Mouse (Mus musculus) hindbrain, embryonic 14.5 days (tissue): ENCODE results near the gene Tanc1. TPM values are rescaled to one million over a fixed set of nuclear protein-coding genes. Genes with fewer than 3 reads are reported as not detected.

ENCODE experiments used
- ATAC-seq: fragments of 200-750 bp; cut with Nextera tagmentation; 2 replicates; pipeline ENCODE4 v1.8.0; 2017; ENCODE audit warnings: moderate number of reproducible peaks, mild to moderate bottlenecking, moderate TSS enrichment, moderate library complexity; ENCODE audit not compliant: low FRiP score
- DNase-seq: peaks from one replicate; pipeline ENCODE4 v3.0.0-alpha.2; 2015; ENCODE audit warnings: low spot score
- H3K27ac ChIP-seq: fragments of 300-500 bp; sonication (generic); 2 replicates; pipeline ENCODE4 v1.5.1; 2014; ENCODE audit warnings: mild to moderate bottlenecking, moderate library complexity
- H3K27me3 ChIP-seq: fragments of 300-500 bp; sonication (generic); 2 replicates; pipeline ENCODE4 v1.6.1; 2014; ENCODE audit warnings: mild to moderate bottlenecking, low read length, mixed read lengths; ENCODE audit not compliant: control insufficient read depth, insufficient read depth
- H3K36me3 ChIP-seq: fragments of 300-500 bp; sonication (generic); replicated peaks from 2 replicates; pipeline ENCODE4 v1.6.1; 2014; ENCODE audit not compliant: control insufficient read depth, insufficient read depth
- H3K4me1 ChIP-seq: fragments of 300-500 bp; sonication (generic); replicated peaks from 2 replicates; pipeline ENCODE4 v1.6.1; 2014; ENCODE audit warnings: antibody characterized with exemption, low read length, mixed read lengths; ENCODE audit not compliant: control insufficient read depth, insufficient read depth
- H3K4me2 ChIP-seq: fragments of 300-500 bp; sonication (generic); replicated peaks from 2 replicates; pipeline ENCODE4 v1.6.1; 2014; ENCODE audit warnings: mild to moderate bottlenecking, moderate library complexity
- H3K4me3 ChIP-seq: fragments of 300-500 bp; sonication (generic); replicated peaks from 2 replicates; pipeline ENCODE4 v1.5.1; 2014; ENCODE audit warnings: mild to moderate bottlenecking, low read length
- H3K9ac ChIP-seq: fragments of 300-500 bp; sonication (generic); 2 replicates; pipeline ENCODE4 v1.6.1; 2014
- H3K9me3 ChIP-seq: fragments of 300-500 bp; sonication (generic); 2 replicates; pipeline ENCODE4 v1.6.1; 2016; ENCODE audit warnings: low read length; ENCODE audit not compliant: control insufficient read depth
- WGBS: fragments of 180-500 bp; shearing (Covaris S2); extraction: QIAGEN DNeasy Blood & Tissue Kit; methylation state at CpG from one replicate; pipeline ENCODE4 v1.1.7; 2014; 5-methylcytosine and 5-hydroxymethylcytosine counted together
- polyA plus RNA-seq: library from polyadenylated mRNA; unstranded; fragments of >200 nt; fragmentation: Nextera tagmentation; extraction: Ambion mirVana; gene quantifications from 2 replicates; pipeline ENCODE4 v1.2.1, GENCODE M21; 2014

Tanc1 gene
- polyA plus RNA-seq, 1 experiment from 2014 or later = 7.9 TPM

DNA sequence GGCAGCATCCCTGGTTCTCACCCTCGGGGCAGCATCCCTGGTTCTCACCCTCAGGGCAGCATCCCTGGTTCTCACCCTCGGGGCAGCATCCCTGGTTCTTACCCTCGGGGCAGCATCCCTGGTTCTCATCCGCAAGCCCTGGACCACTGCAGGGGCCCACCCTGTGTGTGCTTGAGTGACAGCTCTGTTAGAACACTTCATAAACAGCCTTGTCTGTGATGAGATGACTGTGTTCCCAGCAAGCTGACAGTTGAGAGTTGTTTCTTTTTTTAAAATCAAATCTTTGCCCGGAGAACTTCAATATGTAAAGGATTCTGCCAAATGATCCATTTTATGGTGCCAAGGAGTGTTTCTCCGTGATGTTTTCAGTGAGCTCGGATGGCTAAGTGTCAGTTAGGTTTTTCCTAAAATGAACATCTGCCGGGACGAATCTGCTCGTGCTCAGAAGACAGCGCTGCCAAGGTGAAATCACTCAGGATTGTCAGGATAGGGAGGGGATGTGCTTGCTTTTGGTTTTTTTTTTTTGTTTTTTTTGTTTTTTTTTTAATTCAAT is 216.3 kb downstream of the Tanc1 start:
- H3K36me3 ChIP-seq = no peaks in the 10 kb centered on the region
- no peaks in the 10 kb centered on the region for H3K27me3 ChIP-seq
- DNase-seq (no peak), ATAC-seq (no peak)
- 0 out of 2 replicates have a peak overlapping the region, but pooled peaks have one; percentile 20 for H3K9ac ChIP-seq
- no peaks in the 10 kb centered on the region for H3K9me3 ChIP-seq
- no peak overlapping the region for H3K4me3 ChIP-seq
- H3K27ac ChIP-seq = peak overlapping the region; percentile 63; the same call in 1 of the 2 replicates
- 64% methylated on average over 11 of the region's 11 CpGs for whole genome bisulfite sequencing
- peaks cover 21% of the 10 kb centered on the region for H3K4me1 ChIP-seq
- H3K4me2 ChIP-seq = no peak overlapping the region

DNA sequence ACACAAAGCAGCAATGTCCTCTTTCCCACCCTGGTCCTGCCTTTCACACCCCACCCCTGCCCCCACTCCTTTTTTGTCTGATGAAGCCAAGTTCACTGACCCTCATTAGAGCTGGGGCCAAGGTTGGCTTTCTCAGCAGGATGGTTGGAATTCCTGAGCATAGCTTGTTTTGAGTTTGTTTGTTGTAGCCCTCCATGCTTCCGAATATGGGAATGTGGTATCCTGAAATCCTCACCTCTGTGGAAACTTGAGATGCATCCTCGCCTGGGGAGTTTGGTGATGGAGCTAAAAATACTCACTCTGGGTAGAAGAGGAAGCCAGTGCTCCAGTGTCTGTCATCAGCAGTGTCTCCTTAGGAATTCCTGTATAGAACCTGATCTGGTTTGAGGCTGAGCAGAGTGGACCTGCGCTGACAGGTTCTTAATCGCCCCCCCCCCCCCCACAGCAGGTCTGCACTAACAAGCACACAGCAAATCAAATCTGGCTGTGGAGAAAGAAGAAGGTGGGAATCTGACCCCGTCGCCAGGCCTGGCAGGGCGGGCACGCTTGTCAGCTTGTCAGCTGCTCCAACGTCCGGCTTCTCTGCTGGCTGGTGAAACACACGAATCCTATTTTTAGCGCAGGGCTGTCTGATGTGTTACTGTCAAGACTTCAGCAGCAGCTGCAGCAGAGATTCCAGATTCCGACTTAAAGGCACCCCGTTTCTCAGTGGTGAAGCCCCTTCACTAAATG is 217.1 kb downstream of the Tanc1 start:
- no peak overlapping the region for H3K4me2 ChIP-seq
- ATAC-seq = peak; percentile 29; the same call in 1 of the 2 replicates
- no peak overlapping the region for H3K4me3 ChIP-seq

DNA sequence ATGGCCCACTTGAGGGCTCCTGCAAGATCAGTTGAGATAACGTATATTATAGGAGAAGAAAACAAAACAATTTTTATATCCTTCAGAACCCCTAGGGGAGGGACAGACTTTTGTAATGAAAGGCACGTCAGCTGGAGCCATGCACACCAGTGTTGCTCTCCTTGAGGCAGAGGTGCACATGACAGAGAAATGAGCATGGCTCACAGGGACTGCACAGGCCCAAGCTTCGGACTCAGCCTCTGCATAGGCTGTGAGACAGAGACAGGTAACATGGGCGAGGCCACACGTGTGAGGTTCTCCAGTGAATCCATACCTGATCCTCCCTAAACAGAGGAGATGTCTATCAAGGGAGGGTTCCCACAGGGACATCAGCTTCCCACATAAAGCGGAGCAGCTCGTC is 217.9 kb downstream of the Tanc1 start:
- peak overlapping the region; percentile 63; the same call in 1 of the 2 replicates for H3K27ac ChIP-seq
- H3K4me2 ChIP-seq = no peak overlapping the region
- H3K4me3 ChIP-seq = no peak overlapping the region
- H3K4me1 ChIP-seq = peaks cover 21% of the 10 kb centered on the region
- WGBS = 75% methylated on average over 7 of the region's 7 CpGs
- 0 out of 2 replicates have a peak overlapping the region, but pooled peaks have one; percentile 3 for H3K9ac ChIP-seq
- H3K9me3 ChIP-seq = no peaks in the 10 kb centered on the region
- H3K27me3 ChIP-seq = no peaks in the 10 kb centered on the region
- no peak for ATAC-seq
- DNase-seq = no peak
- H3K36me3 ChIP-seq = no peaks in the 10 kb centered on the region

More for the DNA sequence above, 217.1 kb downstream of the Tanc1 start:
- peak overlapping the region; percentile 20; the same call in 1 of the 2 replicates for H3K9ac ChIP-seq
- H3K9me3 ChIP-seq = no peaks in the 10 kb centered on the region
- no peaks in the 10 kb centered on the region for H3K36me3 ChIP-seq
- H3K27ac ChIP-seq = peak overlapping the region; percentile 63
- 24% methylated on average over 14 of the region's 14 CpGs for WGBS
- H3K27me3 ChIP-seq = no peaks in the 10 kb centered on the region
- H3K4me1 ChIP-seq = peaks cover 21% of the 10 kb centered on the region
- DNase-seq = no peak

DNA sequence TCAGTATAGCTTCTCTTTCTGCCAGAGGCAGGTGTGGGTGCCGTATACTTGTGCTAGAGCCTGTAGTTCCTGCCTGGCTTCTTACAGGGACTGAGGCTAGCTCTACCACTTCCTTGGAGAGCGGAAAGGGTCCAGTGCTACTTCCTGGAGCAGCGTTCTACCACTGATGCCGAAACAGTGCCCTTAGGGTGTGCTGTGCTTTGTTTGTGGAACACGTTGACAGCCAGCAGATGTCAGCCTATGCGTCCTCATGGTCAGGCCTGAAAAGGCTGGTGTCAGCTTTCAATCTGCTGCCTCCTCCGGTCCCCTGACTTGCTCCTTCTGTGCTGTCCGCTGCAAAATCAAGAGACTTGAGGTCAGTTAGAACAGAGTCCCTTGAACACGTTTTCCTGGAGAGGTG is 218.3 kb downstream of the Tanc1 start:
- peak; percentile 22; the same call in 1 of the 2 replicates for ATAC-seq
- Histone ChIP-seq H3K36me3 (no peaks in the 10 kb centered on the region), H3K9ac (0 out of 2 replicates have a peak overlapping the region, but pooled peaks have one; percentile 3), H3K4me3 (no peak overlapping the region), H3K4me2 (no peak overlapping the region), H3K27ac (no peak overlapping the region), H3K9me3 (no peaks in the 10 kb centered on the region), H3K27me3 (no peaks in the 10 kb centered on the region), H3K4me1 (peaks cover 21% of the 10 kb centered on the region)
- WGBS = 22% methylated on average over 9 of the region's 9 CpGs
- no peak for DNase-seq

DNA sequence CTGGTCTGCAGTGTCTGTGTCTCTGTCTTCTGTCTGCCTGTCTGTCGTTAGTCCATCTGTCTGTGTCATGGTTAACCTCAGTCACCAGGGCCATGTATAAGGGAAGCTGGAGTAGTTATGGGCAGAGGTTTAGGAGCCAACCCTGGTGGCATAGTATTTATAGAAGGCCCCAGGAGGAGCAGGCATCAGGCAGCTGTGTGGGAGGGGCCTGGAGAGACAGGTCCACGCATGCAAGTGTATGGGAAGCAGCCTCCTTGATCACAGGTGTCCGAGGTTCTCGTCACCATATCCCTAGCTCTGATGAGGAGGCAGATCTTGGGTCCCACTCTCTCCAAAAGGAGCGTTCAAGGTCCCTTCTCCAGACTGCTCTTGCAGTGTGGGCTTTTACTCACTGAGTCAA is 219.1 kb downstream of the Tanc1 start:
- no peaks in the 10 kb centered on the region for H3K9me3 ChIP-seq
- no peak overlapping the region for H3K27ac ChIP-seq
- WGBS = 82% methylated on average over 5 of the region's 5 CpGs
- no peaks in the 10 kb centered on the region for H3K27me3 ChIP-seq
- H3K4me3 ChIP-seq = no peak overlapping the region
- ATAC-seq = no peak
- H3K4me1 ChIP-seq = peaks cover 21% of the 10 kb centered on the region
- H3K9ac ChIP-seq = no peak overlapping the region
- H3K36me3 ChIP-seq = no peaks in the 10 kb centered on the region
- H3K4me2 ChIP-seq = no peak overlapping the region
- no peak for DNase-seq

DNA sequence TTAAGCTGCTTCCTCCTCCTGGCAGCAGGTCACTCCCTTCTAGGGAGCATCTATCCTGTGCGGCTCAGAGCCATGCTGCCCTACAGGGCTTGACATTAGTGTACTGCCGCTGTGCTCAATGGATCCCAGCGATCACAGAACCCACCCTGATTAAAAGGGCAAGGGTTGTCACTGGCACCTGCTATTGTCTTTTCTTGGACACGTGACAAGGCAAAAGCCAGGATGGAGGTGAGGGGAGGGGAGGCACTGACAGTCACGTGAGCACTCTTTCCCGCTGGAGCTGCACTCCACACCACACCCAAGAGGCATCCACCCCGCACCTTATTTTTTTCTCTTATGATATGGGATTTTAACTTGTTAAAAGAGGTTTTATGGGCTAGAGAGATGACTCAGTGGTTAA is 220.0 kb downstream of the Tanc1 start:
- no peak overlapping the region for H3K4me3 ChIP-seq
- no peak overlapping the region for H3K27ac ChIP-seq
- H3K4me2 ChIP-seq = no peak overlapping the region
- WGBS = 77% methylated on average over 7 of the region's 7 CpGs
- ATAC-seq (no peak), DNase-seq (no peak)
- no peaks in the 10 kb centered on the region for H3K36me3 ChIP-seq
- H3K9me3 ChIP-seq = no peaks in the 10 kb centered on the region
- H3K27me3 ChIP-seq = no peaks in the 10 kb centered on the region
- peaks cover 21% of the 10 kb centered on the region for H3K4me1 ChIP-seq
- no peak overlapping the region for H3K9ac ChIP-seq

DNA sequence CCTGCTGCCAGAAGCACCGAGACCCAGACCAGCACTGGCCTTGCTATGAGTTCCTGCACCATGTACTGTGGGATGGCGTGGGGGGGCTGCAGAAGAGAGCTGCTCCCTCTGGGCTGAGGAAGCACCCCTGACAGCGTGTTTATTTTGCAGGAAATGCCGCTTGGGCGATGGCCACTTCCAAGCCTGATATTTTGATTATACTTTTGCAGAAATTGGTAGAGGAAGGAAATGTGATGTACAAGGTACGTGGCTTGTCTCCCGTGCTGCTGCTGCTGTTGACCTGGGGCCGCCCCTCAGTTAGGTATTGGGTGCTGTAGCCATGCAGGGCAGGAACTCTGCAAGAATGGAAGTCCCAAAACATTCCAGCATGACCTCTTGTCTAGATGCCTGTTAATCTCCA is 227.0 kb downstream of the Tanc1 start:
- WGBS = 92% methylated on average over 8 of the region's 8 CpGs
- Histone ChIP-seq H3K4me2 (no peak overlapping the region), H3K9me3 (no peaks in the 10 kb centered on the region), H3K9ac (no peak overlapping the region), H3K4me1 (peaks cover 15% of the 10 kb centered on the region), H3K27me3 (no peaks in the 10 kb centered on the region), H3K4me3 (no peak overlapping the region), H3K36me3 (no peaks in the 10 kb centered on the region), H3K27ac (peak overlapping the region; percentile 43; the same call in 1 of the 2 replicates)
- DNase-seq = no peak
- ATAC-seq = no peak

DNA sequence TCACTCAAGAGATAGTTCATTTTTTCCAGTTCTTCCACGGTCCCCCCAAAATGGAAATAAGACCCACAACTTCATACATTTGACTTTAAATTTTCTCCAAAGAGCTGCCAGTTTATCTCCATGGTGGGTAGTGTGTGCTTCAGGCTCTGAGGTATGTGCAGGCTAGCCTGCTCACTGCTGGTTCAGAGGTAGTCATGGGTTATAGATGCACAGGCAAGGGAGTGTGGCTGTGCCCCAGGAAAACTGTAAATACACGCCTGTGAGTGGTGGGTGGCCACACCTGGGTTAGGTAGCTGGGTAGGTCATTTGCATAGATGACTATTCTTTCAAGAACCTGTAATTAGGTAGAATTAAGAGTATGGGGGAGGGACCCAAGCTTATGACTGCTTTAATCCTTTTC is 227.9 kb downstream of the Tanc1 start:
- Histone ChIP-seq H3K27ac (peak overlapping the region; percentile 71), H3K27me3 (no peaks in the 10 kb centered on the region), H3K9ac (no peak overlapping the region), H3K9me3 (no peaks in the 10 kb centered on the region), H3K4me2 (no peak overlapping the region), H3K36me3 (no peaks in the 10 kb centered on the region), H3K4me1 (peaks cover 15% of the 10 kb centered on the region), H3K4me3 (no peak overlapping the region)
- no peak for DNase-seq
- WGBS = 70% methylated on average over 2 of the region's 2 CpGs
- ATAC-seq = peak; percentile 52

DNA sequence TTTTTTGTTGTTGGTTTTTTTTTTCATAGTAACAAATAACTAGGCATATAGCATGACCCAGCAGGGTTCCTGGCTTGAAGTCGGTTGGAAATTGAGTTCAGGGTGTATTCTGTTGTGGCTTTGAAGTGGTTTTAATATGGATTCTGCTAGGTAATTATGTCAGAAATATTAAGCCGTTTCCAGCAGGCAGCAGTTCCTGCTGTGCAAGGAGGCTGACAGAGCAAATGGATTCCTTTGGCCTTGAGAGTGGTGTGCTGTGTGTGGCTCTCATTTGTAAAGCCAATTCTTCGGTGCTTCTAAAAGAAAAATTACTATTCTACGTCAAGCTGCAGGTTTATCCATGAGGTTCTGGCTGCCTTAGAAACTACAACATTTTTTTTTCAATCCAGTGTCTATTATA is 228.3 kb downstream of the Tanc1 start:
- Histone ChIP-seq H3K27me3 (no peaks in the 10 kb centered on the region), H3K9me3 (no peaks in the 10 kb centered on the region), H3K36me3 (no peaks in the 10 kb centered on the region), H3K4me2 (no peak overlapping the region), H3K4me1 (peaks cover 15% of the 10 kb centered on the region), H3K9ac (no peak overlapping the region), H3K4me3 (no peak overlapping the region), H3K27ac (peak overlapping the region; percentile 71)
- DNase-seq = peak; percentile 62
- peak; percentile 31; the same call in 1 of the 2 replicates for ATAC-seq
- 28% methylated on average over 4 of the region's 4 CpGs for WGBS
